Comparison of ENCODE assay signal across 8 mouse cellular contexts in the genomic region with DNA sequence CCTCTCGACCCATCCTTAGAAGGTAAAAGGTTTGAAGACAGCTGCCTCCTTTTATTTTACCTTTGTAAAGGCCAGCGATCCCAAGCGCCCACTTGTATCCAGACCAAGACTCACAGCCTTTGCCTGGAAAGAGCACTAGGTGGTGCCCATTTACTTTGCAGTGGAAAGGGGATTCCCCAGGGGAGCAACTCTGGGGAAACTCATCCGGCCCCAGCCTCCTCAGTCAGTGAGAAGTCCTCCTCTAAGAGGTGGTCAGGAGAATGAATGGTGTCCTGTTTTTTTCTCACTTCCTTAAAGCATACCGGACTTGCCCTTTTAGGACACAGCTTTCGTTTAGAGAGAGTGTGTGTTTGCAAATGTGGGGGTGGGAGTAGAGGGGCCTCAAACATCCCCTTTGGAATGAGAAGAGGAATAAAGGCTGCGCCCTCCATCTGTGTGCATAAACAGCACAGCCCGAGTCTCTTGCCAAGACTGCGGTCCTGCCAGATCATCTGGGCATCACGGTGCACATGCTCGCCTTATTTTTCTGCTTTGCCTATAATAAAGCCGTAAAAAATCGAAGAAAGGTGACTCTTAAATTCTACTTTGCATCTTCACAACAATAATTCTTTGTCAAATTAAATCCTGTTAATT. TPM values are rescaled to one million over a fixed set of nuclear protein-coding genes. Genes with fewer than 3 reads are reported as not detected.
DNase-seq lines count a peak whose midpoint lies in the region; ATAC-seq and TF ChIP-seq lines count a peak whose summit lies in the region.

No protein-coding gene starts in this region.

- H3K27ac ChIP-seq in intestine, embryonic 16.5 days (ENCODE audit: low read length): peak overlapping the region; percentile 42; the same call in 1 of the 2 replicates
- H3K27ac ChIP-seq in lung, embryonic 14.5 days (ENCODE audit: low read depth): peak overlapping the region; percentile 47; the same call in 1 of the 2 replicates

- ATAC-seq in intestine, embryonic 16.5 days: peak; percentile 87
- peak; percentile 97 for ATAC-seq in lung, embryonic 14.5 days (ENCODE audit: insufficient read depth)

- no peaks in the 10 kb centered on the region for H3K9me3 ChIP-seq in intestine, embryonic 16.5 days (ENCODE audit: control insufficient read depth, low read length)
- no peaks in the 10 kb centered on the region for H3K9me3 ChIP-seq in lung, embryonic 14.5 days (ENCODE audit: low read depth, low read length)

- no peak overlapping the region for H3K4me3 ChIP-seq in C2C12 (ENCODE audit: insufficient read depth, poor library complexity, severe bottlenecking)
- peak overlapping the region; percentile 15; the same call in 1 of the 2 replicates for H3K4me3 ChIP-seq in intestine, embryonic 16.5 days (ENCODE audit: low read length)
- peak overlapping the region; percentile 0; the same call in 1 of the 2 replicates for H3K4me3 ChIP-seq in lung, embryonic 14.5 days (ENCODE audit: low read depth, low read length)

- H3ac ChIP-seq in C2C12 (ENCODE audit: control insufficient read depth, insufficient read length, low read depth): no peak overlapping the region

- DNase-seq in adipocyte (ENCODE audit: low spot score): peak; percentile 32
- DNase-seq in embryo, embryonic 11 days: peak; percentile 90
- peak; percentile 91 for DNase-seq in heart, adult 11 months
- DNase-seq in lung, embryonic 14.5 days: peak; percentile 87
- DNase-seq in ovary, postnatal 10 days (ENCODE audit: low spot score): peak; percentile 9
- DNase-seq in thymus, postnatal 4 days: no peak

- no peaks in the 10 kb centered on the region for H3K79me3 ChIP-seq in C2C12 (ENCODE audit: low read depth)

- WGBS in intestine, embryonic 16.5 days: 13% methylated on average over 13 of the region's 13 CpGs
- 5% methylated on average over 13 of the region's 13 CpGs for WGBS in lung, embryonic 14.5 days

- H3K79me2 ChIP-seq in C2C12 (ENCODE audit: control insufficient read depth, insufficient read depth): no peaks in the 10 kb centered on the region

- peak; percentile 12 for TF ChIP-seq CTCF in C2C12 (IDR thresholded peaks at IDR 0.05; ENCODE audit: control insufficient read depth, insufficient read depth, insufficient read length)
- TF ChIP-seq CTCF in lung, embryonic 14.5 days (IDR thresholded peaks at IDR 0.05; ENCODE audit: low read depth): peak; percentile 65

- H3K4me1 ChIP-seq in intestine, embryonic 16.5 days (ENCODE audit: control insufficient read depth, insufficient read depth, low read length): peaks cover 9% of the 10 kb centered on the region
- 0 out of 2 replicates have a peak, but pooled peaks cover 6% of the 10 kb centered on the region for H3K4me1 ChIP-seq in lung, embryonic 14.5 days (ENCODE audit: insufficient read depth)

- H3K4me2 ChIP-seq in intestine, embryonic 16.5 days (ENCODE audit: low read depth, low read length): peak overlapping the region; percentile 34
- peak overlapping the region; percentile 53 for H3K4me2 ChIP-seq in lung, embryonic 14.5 days

- H3K9ac ChIP-seq in intestine, embryonic 16.5 days (ENCODE audit: low read depth, low read length): no peak overlapping the region
- H3K9ac ChIP-seq in lung, embryonic 14.5 days: no peak overlapping the region

- no peaks in the 10 kb centered on the region for H3K36me3 ChIP-seq in C2C12 (ENCODE audit: control insufficient read depth, insufficient read depth)
- no peaks in the 10 kb centered on the region for H3K36me3 ChIP-seq in intestine, embryonic 16.5 days (ENCODE audit: control insufficient read depth, insufficient read depth, low read length)
- H3K36me3 ChIP-seq in lung, embryonic 14.5 days (ENCODE audit: insufficient read depth): no peaks in the 10 kb centered on the region

- no peaks in the 10 kb centered on the region for H3K27me3 ChIP-seq in C2C12 (ENCODE audit: control insufficient read depth, insufficient read depth, insufficient read length)
- no peaks in the 10 kb centered on the region for H3K27me3 ChIP-seq in intestine, embryonic 16.5 days (replicated peaks; ENCODE audit: control insufficient read depth, insufficient read depth, low read length)
- H3K27me3 ChIP-seq in lung, embryonic 14.5 days (ENCODE audit: insufficient read depth, low read length): no peaks in the 10 kb centered on the region

TF ChIP-seq in C2C12, 6 proteins besides CTCF, POLR2A, EP300 and RAD21:
- TF ChIP-seq MAX (IDR thresholded peaks at IDR 0.05): no peak
- no peak for TF ChIP-seq USF1 (IDR thresholded peaks at IDR 0.05; ENCODE audit: low read depth)
- no peak for TF ChIP-seq CEBPB (IDR thresholded peaks at IDR 0.05; ENCODE audit: low read depth)
- TF ChIP-seq FOSL1 (IDR thresholded peaks at IDR 0.05; ENCODE audit: insufficient read depth, low read length, poor library complexity, severe bottlenecking): no peak
- TF ChIP-seq MYOG (IDR thresholded peaks at IDR 0.05; ENCODE audit: control insufficient read depth, extremely low read depth, insufficient read length): no peak
- TF ChIP-seq MYOD1 (IDR thresholded peaks at IDR 0.05; ENCODE audit: control insufficient read depth, insufficient read length, low read depth): no peak

RNA-seq across cellular contexts. Expression of a gene that starts 57.5 kb away (rescaled TPM):
- polyA plus RNA-seq in C2C12 (2012; fragmentation: generic; extraction: Trizol): 2.4 TPM
- 7.0 and 7.4 TPM in 2 replicates for polyA plus RNA-seq in intestine, embryonic 16.5 days (2015; fragmentation: Nextera tagmentation; extraction: Ambion mirVana)
- 18.8 and 19.3 TPM in 2 replicates for polyA plus RNA-seq in lung, embryonic 14.5 days (2014; fragmentation: Nextera tagmentation; extraction: Ambion mirVana)
